Mouse (Mus musculus) stomach, postnatal 0 days (tissue): ENCODE measurements around the gene S100a10.

Source experiments
- CTCF ChIP-seq: IDR thresholded peaks from 2 replicates; pipeline ENCODE4 v1.5.1; 2016; ENCODE audit warnings: antibody characterized with exemption, low read depth, mild to moderate bottlenecking, moderate library complexity
- EP300 ChIP-seq: optimal IDR thresholded peaks from 2 replicates; pipeline ENCODE3; 2016; ENCODE audit warnings: antibody characterized with exemption

DNA sequence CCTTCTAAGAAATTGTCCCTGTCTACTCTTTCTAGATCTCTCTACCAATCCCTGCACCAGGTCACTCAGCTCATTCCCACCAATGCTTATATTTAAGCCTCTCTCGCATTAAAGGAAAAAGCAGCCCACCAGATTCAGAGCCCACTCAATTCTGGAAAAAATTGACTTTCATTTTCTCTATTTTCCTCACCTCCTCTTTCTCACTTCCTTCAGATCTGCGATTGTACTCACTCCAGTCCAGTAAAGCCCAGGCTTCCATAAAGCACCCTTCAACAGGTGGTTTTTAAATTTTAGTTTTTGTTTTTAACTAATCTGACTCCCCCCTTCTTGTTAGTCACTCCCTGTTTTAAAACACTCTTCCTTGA is 25.1 kb downstream of the S100a10 start:
- TF ChIP-seq CTCF (no peak), EP300 (no peak)
